Mouse (Mus musculus) liver, embryonic 14.5 days (tissue): ENCODE measurements around the gene Kyat1.

ENCODE experiments used
- CTCF ChIP-seq: IDR thresholded peaks from 2 replicates; pipeline ENCODE4 v1.5.1; 2016; ENCODE audit warnings: antibody characterized with exemption, low read depth, control low read depth
- EP300 ChIP-seq: IDR thresholded peaks from 2 replicates; pipeline ENCODE4 v1.6.1; 2016; ENCODE audit warnings: antibody characterized with exemption, low read depth

- TF ChIP-seq EP300: no peak
- no peak for TF ChIP-seq CTCF
Observed at GRCm38 (mm10) chr2:30247681-30248080, 42.0 kb upstream of the Kyat1 start.
